Mouse (Mus musculus) megakaryocyte, adult 5-6 weeks (primary cell): ENCODE results near the gene Bcl9l. TPM values are rescaled to one million over a fixed set of nuclear protein-coding genes. Genes with fewer than 3 reads are reported as not detected.

ENCODE experiments used
- ATAC-seq: 2 replicates; pipeline ENCODE4 v1.8.0; 2016; ENCODE audit warnings: mild to moderate bottlenecking, inconsistent platforms; ENCODE audit not compliant: poor library complexity, severe bottlenecking
- total RNA-seq, 2 experiments: library from RNA; stranded (forward) in 1 of 2; stranded (reverse) in 1 of 2; fragments of 153-499, 151-499 nt in 1 of 2; fragments of 221-1000, 200-1000 nt in 1 of 2; gene quantifications; 2 replicates each; pipeline versions ENCODE4 v1.2.3 to v1.2.4; 2015 to 2017

The Bcl9l gene
- total RNA-seq, 2 experiments from 2014 or later, result 2.6 to 6.0 TPM

GRCm38 (mm10) chr9:44539816-44540421, 57.3 kb downstream of the Bcl9l start:
- ATAC-seq, result no peak

- ATAC-seq, result no peak
Measured at GRCm38 (mm10) chr9:44540676-44541075, 58.1 kb downstream of the Bcl9l start.

- ATAC-seq, result no peak
Measured at GRCm38 (mm10) chr9:44542364-44542763, 59.7 kb downstream of the Bcl9l start.

- ATAC-seq, result no peak
Measured at GRCm38 (mm10) chr9:44544986-44545385, 62.4 kb downstream of the Bcl9l start.

- peak; percentile 46 for ATAC-seq
Measured at GRCm38 (mm10) chr9:44548412-44549152, 66.0 kb downstream of the Bcl9l start.

GRCm38 (mm10) chr9:44551138-44551537, 68.5 kb downstream of the Bcl9l start:
- ATAC-seq, result peak; percentile 90

- ATAC-seq, result no peak
Measured at GRCm38 (mm10) chr9:44552161-44552560, 69.5 kb downstream of the Bcl9l start.

Other genes starting within 250 kb of the Bcl9l start
- 179 and 180 TPM in 2 replicates for gene Cbl, start 248.8 kb upstream of the Bcl9l start, total RNA-seq (2015)
- gene Cbl, start 248.8 kb upstream of the Bcl9l start, total RNA-seq (2017), result 45.3 and 70.2 TPM in 2 replicates
- gene Ccdc153, start 242.1 kb upstream of the Bcl9l start, total RNA-seq (2015), result not detected in 2 replicates
- gene Ccdc153, start 242.1 kb upstream of the Bcl9l start, total RNA-seq (2017), result not detected in 2 replicates
- gene Pdzd3, start 231.4 kb upstream of the Bcl9l start, total RNA-seq (2015), result 0.07 and 0.34 TPM in 2 replicates
- not detected in 2 replicates for gene Pdzd3, start 231.4 kb upstream of the Bcl9l start, total RNA-seq (2017)
- 9.5 and 13.1 TPM in 2 replicates for gene Nlrx1, start 214.2 kb upstream of the Bcl9l start, total RNA-seq (2015)
- gene Nlrx1, start 214.2 kb upstream of the Bcl9l start, total RNA-seq (2017), result 12.1 and 12.4 TPM in 2 replicates
- 1.3 and 3.9 TPM in 2 replicates for gene Abcg4, start 194.2 kb upstream of the Bcl9l start, total RNA-seq (2015)
- gene Abcg4, start 194.2 kb upstream of the Bcl9l start, total RNA-seq (2017), result 1.1 and 1.7 TPM in 2 replicates
- gene Hinfp, start 177.2 kb upstream of the Bcl9l start, total RNA-seq (2015), result 12.3 and 18.4 TPM in 2 replicates
- 13.1 and 15.3 TPM in 2 replicates for gene Hinfp, start 177.2 kb upstream of the Bcl9l start, total RNA-seq (2017)
- 12.0 and 16.4 TPM in 2 replicates for gene C2cd2l, start 162.5 kb upstream of the Bcl9l start, total RNA-seq (2015)
- gene C2cd2l, start 162.5 kb upstream of the Bcl9l start, total RNA-seq (2017), result 11.0 and 13.4 TPM in 2 replicates
- 37.7 and 39.4 TPM in 2 replicates for gene Dpagt1, start 156.8 kb upstream of the Bcl9l start, total RNA-seq (2015)
- 15.2 and 17.4 TPM in 2 replicates for gene Dpagt1, start 156.8 kb upstream of the Bcl9l start, total RNA-seq (2017)
- gene H2afx, start 148.1 kb upstream of the Bcl9l start, total RNA-seq (2015), result 136 and 144 TPM in 2 replicates
- 239 and 262 TPM in 2 replicates for gene H2afx, start 148.1 kb upstream of the Bcl9l start, total RNA-seq (2017)
- gene Hmbs, start 138.6 kb upstream of the Bcl9l start, total RNA-seq (2015), result 63.1 and 83.4 TPM in 2 replicates
- gene Hmbs, start 138.6 kb upstream of the Bcl9l start, total RNA-seq (2017), result 31.2 and 41.1 TPM in 2 replicates
- 19.2 and 19.4 TPM in 2 replicates for gene Vps11, start 121.2 kb upstream of the Bcl9l start, total RNA-seq (2015)
- 22.7 and 26.8 TPM in 2 replicates for gene Vps11, start 121.2 kb upstream of the Bcl9l start, total RNA-seq (2017)
- 27.2 and 29.7 TPM in 2 replicates for gene Hyou1, start 103.3 kb upstream of the Bcl9l start, total RNA-seq (2015)
- gene Hyou1, start 103.3 kb upstream of the Bcl9l start, total RNA-seq (2017), result 48.3 and 49.7 TPM in 2 replicates
- 19.7 and 23.5 TPM in 2 replicates for gene Slc37a4, start 86.0 kb upstream of the Bcl9l start, total RNA-seq (2015)
- gene Slc37a4, start 86.0 kb upstream of the Bcl9l start, total RNA-seq (2017), result 14.8 and 28.3 TPM in 2 replicates
- gene Rps25, start 75.7 kb upstream of the Bcl9l start, total RNA-seq (2015), result 2,100 and 2,121 TPM in 2 replicates
- 1,309 and 1,413 TPM in 2 replicates for gene Rps25, start 75.7 kb upstream of the Bcl9l start, total RNA-seq (2017)
- gene Trappc4, start 75.2 kb upstream of the Bcl9l start, total RNA-seq (2015), result 91.3 and 95.4 TPM in 2 replicates
- 24.1 and 32.5 TPM in 2 replicates for gene Trappc4, start 75.2 kb upstream of the Bcl9l start, total RNA-seq (2017)
- gene Ccdc84, start 64.3 kb upstream of the Bcl9l start, total RNA-seq (2015), result 24.5 TPM in 2 replicates
- gene Ccdc84, start 64.3 kb upstream of the Bcl9l start, total RNA-seq (2017), result 19.8 and 27.1 TPM in 2 replicates
- not detected in 2 replicates for gene Foxr1, start 41.7 kb upstream of the Bcl9l start, total RNA-seq (2015)
- not detected in 2 replicates for gene Foxr1, start 41.7 kb upstream of the Bcl9l start, total RNA-seq (2017)
- not detected in 2 replicates for gene Upk2, start 27.8 kb upstream of the Bcl9l start, total RNA-seq (2015)
- gene Upk2, start 27.8 kb upstream of the Bcl9l start, total RNA-seq (2017), result not detected in 2 replicates
- gene Cxcr5, start 79.1 kb downstream of the Bcl9l start, total RNA-seq (2015), result not detected in 2 replicates
- not detected in 2 replicates for gene Cxcr5, start 79.1 kb downstream of the Bcl9l start, total RNA-seq (2017)
- gene Ddx6, start 122.1 kb downstream of the Bcl9l start, total RNA-seq (2015), result 57.1 and 60.2 TPM in 2 replicates
- gene Ddx6, start 122.1 kb downstream of the Bcl9l start, total RNA-seq (2017), result 71.2 and 88.8 TPM in 2 replicates
- gene Treh, start 190.4 kb downstream of the Bcl9l start, total RNA-seq (2015), result not detected in 2 replicates
- not detected in 2 replicates for gene Treh, start 190.4 kb downstream of the Bcl9l start, total RNA-seq (2017)